Mouse (Mus musculus) G1E (cell line): ENCODE data around the gene Lsamp. TPM values are rescaled to one million over a fixed set of nuclear protein-coding genes. Genes with fewer than 3 reads are reported as not detected.
A peak's percentile ranks its signal among the peaks of the same experiment; 100 is the strongest.

Source experiments
- ATAC-seq: 2 replicates; pipeline ENCODE4 v1.8.0; 2016; ENCODE audit warnings: mild to moderate bottlenecking; ENCODE audit not compliant: insufficient number of reproducible peaks, poor library complexity, low FRiP score, severe bottlenecking; ENCODE audit errors: extremely low read depth
- DNase-seq: peaks from one replicate; pipeline ENCODE4 v3.0.0; 2012; ENCODE audit warnings: low spot score
- H3K27me3 ChIP-seq: 2 replicates; pipeline ENCODE4 v1.6.1; 2012; ENCODE audit warnings: mild to moderate bottlenecking, low read length, inconsistent platforms; ENCODE audit not compliant: insufficient read depth
- H3K36me3 ChIP-seq: replicated peaks from 2 replicates; pipeline ENCODE3; 2012; ENCODE audit warnings: mild to moderate bottlenecking, inconsistent platforms
- H3K4me1 ChIP-seq: 2 replicates; pipeline ENCODE4 v1.6.1; 2012; ENCODE audit warnings: low read depth, low read length, inconsistent platforms, mixed read lengths; ENCODE audit not compliant: insufficient read depth
- H3K4me3 ChIP-seq: 2 replicates; pipeline ENCODE4 v1.5.1; 2012; ENCODE audit warnings: low read depth, mild to moderate bottlenecking, inconsistent platforms, low read length, moderate library complexity, mixed read lengths
- H3K9me3 ChIP-seq: replicated peaks from 2 replicates; pipeline ENCODE4 v1.6.1; 2012; ENCODE audit warnings: inconsistent platforms
- CTCF ChIP-seq: IDR thresholded peaks from 2 replicates; pipeline ENCODE4 v1.5.1; 2012; ENCODE audit warnings: low read depth, low read length, inconsistent platforms, mixed read lengths
- GATA1 ChIP-seq: IDR thresholded peaks from 2 replicates; pipeline ENCODE4 v1.6.1; 2012; ENCODE audit warnings: borderline replicate concordance, low read length, inconsistent platforms, mixed read lengths
- GATA2 ChIP-seq: IDR thresholded peaks from 2 replicates; pipeline ENCODE4 v1.6.1; 2012; ENCODE audit warnings: low read depth, low read length, inconsistent platforms, borderline replicate concordance
- POLR2AphosphoS5 ChIP-seq: IDR thresholded peaks from 2 replicates; pipeline ENCODE4 v1.6.1; 2012; ENCODE audit warnings: low read depth, low read length, inconsistent platforms; ENCODE audit not compliant: insufficient replicate concordance
- TAL1 ChIP-seq: conservative IDR thresholded peaks from 2 replicates; pipeline ENCODE4 v1.6.1; 2012; ENCODE audit warnings: low read depth, low read length, inconsistent platforms, mixed read lengths
- polyA plus RNA-seq: library from polyadenylated mRNA; stranded (reverse); fragments of >175 nt; gene quantifications from 2 replicates; pipeline ENCODE4 v1.2.3, GENCODE M21; 2012
- total RNA-seq, 2 experiments: library from RNA; stranded (forward) in 1 of 2; stranded (reverse) in 1 of 2; fragments of 200-1000 nt in 1 of 2; fragments of >200 nt in 1 of 2; fragmentation: Nextera tagmentation in 1 of 2; gene quantifications; 2 replicates each; pipeline ENCODE4 v1.2.3; 2014 to 2017

Lsamp gene
- total and polyA plus RNA-seq, 3 experiments: 0.49 TPM; not detected in 2

- TF ChIP-seq GATA1: no peak
- no peak for TF ChIP-seq CTCF
- no peak for TF ChIP-seq GATA2
- TF ChIP-seq POLR2AphosphoS5: no peak
- TF ChIP-seq TAL1: no peak
- Histone ChIP-seq H3K27me3 (no peaks in the 10 kb centered on the region), H3K9me3 (no peaks in the 10 kb centered on the region), H3K36me3 (no peaks in the 10 kb centered on the region), H3K4me1 (no peaks in the 10 kb centered on the region), H3K4me3 (no peak overlapping the region)
- ATAC-seq: no peak
- no peak for DNase-seq
Observed at GRCm38 (mm10) chr16:41242841-41243240, 1258.7 kb downstream of the Lsamp start.

GRCm38 (mm10) chr16:41244711-41245110 is 1260.5 kb downstream of the Lsamp start:
- ATAC-seq (no peak), DNase-seq (no peak)
- no peak for TF ChIP-seq POLR2AphosphoS5
- TF ChIP-seq CTCF: no peak
- no peak for TF ChIP-seq GATA1
- no peak overlapping the region for H3K4me3 ChIP-seq
- H3K36me3 ChIP-seq: no peaks in the 10 kb centered on the region
- no peaks in the 10 kb centered on the region for H3K4me1 ChIP-seq
- H3K9me3 ChIP-seq: no peaks in the 10 kb centered on the region
- H3K27me3 ChIP-seq: no peaks in the 10 kb centered on the region

- H3K27me3 ChIP-seq: no peaks in the 10 kb centered on the region
- no peak for TF ChIP-seq GATA2
- no peak for TF ChIP-seq POLR2AphosphoS5
- TF ChIP-seq GATA1: no peak
- no peak for TF ChIP-seq CTCF
- TF ChIP-seq TAL1: no peak
- no peak overlapping the region for H3K4me3 ChIP-seq
- H3K9me3 ChIP-seq: 0 out of 2 replicates have a peak, but pooled peaks cover 2% of the 10 kb centered on the region
- DNase-seq (no peak), ATAC-seq (0 out of 2 replicates have a peak, but pooled peaks have one; percentile 34)
- no peaks in the 10 kb centered on the region for H3K4me1 ChIP-seq
- H3K36me3 ChIP-seq: no peaks in the 10 kb centered on the region
Observed at GRCm38 (mm10) chr16:41258145-41259035, 1274.2 kb downstream of the Lsamp start.

- DNase-seq (no peak), ATAC-seq (no peak)
- TF ChIP-seq TAL1 (no peak), CTCF (no peak), GATA2 (no peak), GATA1 (no peak), POLR2AphosphoS5 (no peak)
- no peaks in the 10 kb centered on the region for H3K36me3 ChIP-seq
- H3K27me3 ChIP-seq: no peaks in the 10 kb centered on the region
- no peaks in the 10 kb centered on the region for H3K4me1 ChIP-seq
- H3K9me3 ChIP-seq: no peaks in the 10 kb centered on the region; the same call in 1 of the 2 replicates
- no peak overlapping the region for H3K4me3 ChIP-seq
Observed at GRCm38 (mm10) chr16:41275999-41276671, 1292.0 kb downstream of the Lsamp start.

GRCm38 (mm10) chr16:41317992-41318391 is 1333.8 kb downstream of the Lsamp start:
- DNase-seq (no peak), ATAC-seq (no peak; the same call in 1 of the 2 replicates)
- H3K9me3 ChIP-seq: no peaks in the 10 kb centered on the region
- H3K36me3 ChIP-seq: no peaks in the 10 kb centered on the region
- H3K4me3 ChIP-seq: no peak overlapping the region
- no peak for TF ChIP-seq TAL1
- no peak for TF ChIP-seq POLR2AphosphoS5
- TF ChIP-seq CTCF: no peak
- no peak for TF ChIP-seq GATA1
- no peak for TF ChIP-seq GATA2
- H3K27me3 ChIP-seq: no peaks in the 10 kb centered on the region
- H3K4me1 ChIP-seq: no peaks in the 10 kb centered on the region

GRCm38 (mm10) chr16:41343431-41343830 is 1359.3 kb downstream of the Lsamp start:
- Histone ChIP-seq H3K36me3 (no peaks in the 10 kb centered on the region), H3K4me3 (no peak overlapping the region), H3K4me1 (no peaks in the 10 kb centered on the region), H3K27me3 (no peaks in the 10 kb centered on the region), H3K9me3 (no peaks in the 10 kb centered on the region)
- ATAC-seq (no peak), DNase-seq (no peak)
- TF ChIP-seq TAL1 (no peak), CTCF (no peak), GATA1 (no peak), GATA2 (no peak), POLR2AphosphoS5 (no peak)
